28 mouse cellular contexts compared by ENCODE assay signal in the genomic region with DNA sequence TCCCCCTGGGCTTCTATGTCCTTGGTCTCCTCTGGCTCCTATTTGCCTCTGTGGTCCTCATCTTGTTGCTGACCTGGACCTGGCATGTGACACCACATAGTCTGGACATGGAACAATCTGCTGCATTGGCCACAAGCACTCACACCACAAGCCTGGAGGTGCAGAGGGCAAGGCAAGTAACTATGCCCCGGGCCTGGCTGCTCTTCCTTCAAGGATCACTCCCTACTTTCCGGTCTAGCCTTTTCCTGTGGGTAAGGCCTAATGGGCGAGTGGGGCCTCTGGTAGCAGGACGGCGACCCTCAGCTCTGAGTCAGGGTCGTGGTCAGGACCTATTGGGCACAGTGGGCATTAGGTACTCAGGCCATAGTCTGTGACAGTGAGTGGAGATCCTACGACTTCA. TPM values are rescaled to one million over a fixed set of nuclear protein-coding genes. Genes with fewer than 3 reads are reported as not detected.
A peak's percentile ranks its signal among the peaks of the same experiment; 100 is the strongest.
DNase-seq lines count a peak whose midpoint lies in the region; ATAC-seq and TF ChIP-seq lines count a peak whose summit lies in the region.
"Had no signal": no experiment of that assay in that cellular context is flagged by ENCODE, and none has a peak within 500 bp of the region (broad histone marks: within the 10 kb centered on the region; RNA-seq: fewer than 3 reads in every experiment).

No protein-coding gene starts in this region.

- no peak for ATAC-seq in megakaryocyte, adult 5-6 weeks (ENCODE audit: poor library complexity, severe bottlenecking)
- ATAC-seq: activated CD4-positive, CD25-positive, alpha-beta regulatory T cell, adult 4 months; forebrain, embryonic 15.5 days; hindbrain, embryonic 16.5 days had no signal

- peaks cover 10% of the 10 kb centered on the region for H3K79me2 ChIP-seq in myocyte (ENCODE audit: control insufficient read depth, insufficient read depth)

- H3K27me3 ChIP-seq in megakaryocyte, embryonic 14.5 days (replicated peaks): no peaks in the 10 kb centered on the region
- H3K27me3 ChIP-seq in myocyte (ENCODE audit: control insufficient read depth, insufficient read depth, insufficient read length): no peaks in the 10 kb centered on the region
- H3K27me3 ChIP-seq: embryonic facial prominence, embryonic 13.5 days; forebrain, embryonic 15.5 days had no signal

- no peak overlapping the region for H3K4me2 ChIP-seq in myocyte (ENCODE audit: low read depth)
- H3K4me2 ChIP-seq: embryonic facial prominence, embryonic 13.5 days; forebrain, embryonic 12.5 days; forebrain, embryonic 15.5 days; heart, embryonic 11.5 days; hindbrain, embryonic 13.5 days had no signal

- H3K36me3 ChIP-seq in megakaryocyte, embryonic 14.5 days (replicated peaks; ENCODE audit: low read length): peaks cover 71% of the 10 kb centered on the region
- H3K36me3 ChIP-seq in myocyte (ENCODE audit: control insufficient read depth, insufficient read depth): peaks cover 9% of the 10 kb centered on the region

- no peak overlapping the region for H3ac ChIP-seq in myocyte (ENCODE audit: control insufficient read depth, insufficient read length)

- peaks cover 87% of the 10 kb centered on the region for H3K4me1 ChIP-seq in megakaryocyte, embryonic 14.5 days

- DNase-seq in heart, postnatal 4 days: peak; percentile 4
- DNase-seq in heart, postnatal 25 days (ENCODE audit: low spot score): no peak
- DNase-seq in left cerebral cortex, adult 8-10 months (ENCODE audit: low spot score in 2 of 2): no peak
- DNase-seq: adrenal gland, adult 8-10 months; adrenal gland, postnatal 25 days; cerebellum, adult 11-12 months; cerebellum, adult 8-10 months; cerebellum, postnatal 10 days; cerebellum, postnatal 36 days; embryo, embryonic 11 days; gastrocnemius, postnatal 25 days; heart, adult 2 months; heart, postnatal 14 days had no signal

- no peaks in the 10 kb centered on the region for H3K9me3 ChIP-seq in megakaryocyte, embryonic 14.5 days
- H3K9me3 ChIP-seq: embryonic facial prominence, embryonic 10.5 days; embryonic facial prominence, embryonic 13.5 days; forebrain, embryonic 12.5 days; forebrain, embryonic 15.5 days; hindbrain, embryonic 10.5 days; hindbrain, embryonic 13.5 days had no signal

- intact Hi-C loops in heart, postnatal 25 days (cut with DNase I): no loop called here

- TF ChIP-seq POLR2A in myocyte (IDR thresholded peaks at IDR 0.05; ENCODE audit: insufficient read length, low read depth): no peak

- H3K4me3 ChIP-seq in megakaryocyte, embryonic 14.5 days (replicated peaks): peak overlapping the region; percentile 93
- no peak overlapping the region for H3K4me3 ChIP-seq in myocyte
- H3K4me3 ChIP-seq: embryonic facial prominence, embryonic 10.5 days; embryonic facial prominence, embryonic 13.5 days; erythroblast, embryonic 14.5 days; forebrain, embryonic 12.5 days; forebrain, embryonic 15.5 days; heart, adult 2 months; hindbrain, embryonic 10.5 days; hindbrain, embryonic 13.5 days had no signal

TF ChIP-seq in myocyte, 11 proteins besides CTCF, POLR2A, EP300 and RAD21:
- TF ChIP-seq USF1 (IDR thresholded peaks at IDR 0.05; ENCODE audit: low read depth): no peak
- TF ChIP-seq POLR2AphosphoS2 (IDR thresholded peaks at IDR 0.05; ENCODE audit: insufficient read length, low read depth): peak; percentile 50

RNA-seq across cellular contexts. Expression of a gene that starts 2.3 kb away (rescaled TPM):
- under 1 TPM; 0.16 to 0.26 TPM for total RNA-seq in heart, postnatal 4 days (2021)
- under 1 TPM; 0.36 to 0.42 TPM for total RNA-seq in heart, postnatal 25 days (2021)
- 898 and 1,061 TPM in 2 replicates for polyA plus RNA-seq in megakaryocyte, embryonic 14.5 days (2012; ENCODE audit: insufficient read depth, low replicate concordance)
- total RNA-seq in megakaryocyte, adult 5-6 weeks (2015): 0.20 and 0.23 TPM in 2 replicates
- 0.04 TPM in 1 of 2 replicates, not detected in the other for total RNA-seq in megakaryocyte, adult 5-6 weeks (2017)
- 0.22 TPM for polyA plus RNA-seq in myocyte (2012; fragmentation: generic; extraction: Trizol)
- not detected for total RNA-seq in left cerebral cortex, adult 8-10 months (2022)
- total RNA-seq: adrenal gland, adult 8-10 months; adrenal gland, postnatal 25 days; gastrocnemius, adult 8-10 months; gastrocnemius, postnatal 25 days had no signal
- polyA plus RNA-seq: cortical plate, adult 2 months had no signal

RNA-seq across cellular contexts. Expression of a gene that starts 5.8 kb away (rescaled TPM):
- total RNA-seq in heart, postnatal 4 days (2021): 10 to 100 TPM; 42.1 to 42.8 TPM
- total RNA-seq in heart, postnatal 25 days (2021): 10 to 100 TPM; 48.0 to 54.0 TPM
- 102 and 125 TPM in 2 replicates for polyA plus RNA-seq in megakaryocyte, embryonic 14.5 days (2012; ENCODE audit: insufficient read depth, low replicate concordance)
- 75.6 and 82.1 TPM in 2 replicates for total RNA-seq in megakaryocyte, adult 5-6 weeks (2015)
- total RNA-seq in megakaryocyte, adult 5-6 weeks (2017): 57.4 and 60.0 TPM in 2 replicates
- 16.7 TPM for polyA plus RNA-seq in myocyte (2012; fragmentation: generic; extraction: Trizol)
- total RNA-seq in left cerebral cortex, adult 8-10 months (2022): 10 to 100 TPM; 87.8 to 96.5 (median 89.7) TPM

RNA-seq across cellular contexts. Expression of a gene that starts 6.0 kb away (rescaled TPM):
- total RNA-seq in heart, postnatal 4 days (2021): 100 to 1,000 TPM; 311 to 313 TPM
- total RNA-seq in heart, postnatal 25 days (2021): 100 to 1,000 TPM; 550 to 562 TPM
- polyA plus RNA-seq in megakaryocyte, embryonic 14.5 days (2012; ENCODE audit: insufficient read depth, low replicate concordance): 15.7 and 78.7 TPM in 2 replicates
- total RNA-seq in megakaryocyte, adult 5-6 weeks (2015): 78.9 and 93.0 TPM in 2 replicates
- total RNA-seq in megakaryocyte, adult 5-6 weeks (2017): 63.4 and 66.1 TPM in 2 replicates
- 165 TPM for polyA plus RNA-seq in myocyte (2012; fragmentation: generic; extraction: Trizol)
- 100 to 1,000 TPM; 124 to 140 (median 132) TPM for total RNA-seq in left cerebral cortex, adult 8-10 months (2022)

RNA-seq across cellular contexts. Expression of a gene that starts 13.2 kb away (rescaled TPM):
- 100 to 1,000 TPM; 572 to 580 TPM for total RNA-seq in heart, postnatal 4 days (2021)
- 100 to 1,000 TPM; 290 to 310 TPM for total RNA-seq in heart, postnatal 25 days (2021)
- 9,580 and 14,702 TPM in 2 replicates for polyA plus RNA-seq in megakaryocyte, embryonic 14.5 days (2012; ENCODE audit: insufficient read depth, low replicate concordance)
- 1,800 and 1,907 TPM in 2 replicates for total RNA-seq in megakaryocyte, adult 5-6 weeks (2015)
- total RNA-seq in megakaryocyte, adult 5-6 weeks (2017): 869 and 896 TPM in 2 replicates
- polyA plus RNA-seq in myocyte (2012; fragmentation: generic; extraction: Trizol): 2,636 TPM
- 100 to 1,000 TPM; 203 to 237 (median 220) TPM for total RNA-seq in left cerebral cortex, adult 8-10 months (2022)

RNA-seq across cellular contexts. Expression of a gene that starts 15.8 kb away (rescaled TPM):
- total RNA-seq in heart, postnatal 4 days (2021): 1,000 to 10,000 TPM; 1,339 to 1,391 TPM
- total RNA-seq in heart, postnatal 25 days (2021): 1,000 to 10,000 TPM; 2,028 to 2,111 TPM
- polyA plus RNA-seq in megakaryocyte, embryonic 14.5 days (2012; ENCODE audit: insufficient read depth, low replicate concordance): 4.2 and 8.4 TPM in 2 replicates
- total RNA-seq in megakaryocyte, adult 5-6 weeks (2015): 6.3 and 7.8 TPM in 2 replicates
- total RNA-seq in megakaryocyte, adult 5-6 weeks (2017): 5.9 and 8.2 TPM in 2 replicates
- polyA plus RNA-seq in myocyte (2012; fragmentation: generic; extraction: Trizol): 1,792 TPM
- total RNA-seq in left cerebral cortex, adult 8-10 months (2022): 10 to 100 TPM; 10.5 to 14.1 (median 12.5) TPM
